In genomic region chr3:122428325-122428821, GRCm38 (mm10) we compare ENCODE assay signal across 13 mouse cellular contexts.
DNase-seq lines count a peak whose midpoint lies in the region; ATAC-seq lines count a peak whose summit lies in the region.
"Had no signal": no experiment of that assay in that cellular context is flagged by ENCODE, and none has a peak within 500 bp of the region (broad histone marks: within the 10 kb centered on the region; RNA-seq: fewer than 3 reads in every experiment).

No protein-coding gene starts in this region.

- H3K9ac ChIP-seq in liver, embryonic 16.5 days (ENCODE audit: low read depth, low read length) = no peak overlapping the region
- no peak overlapping the region for H3K9ac ChIP-seq in kidney, embryonic 15.5 days

- peaks cover 2% of the 10 kb centered on the region for H3K4me1 ChIP-seq in liver, embryonic 16.5 days (ENCODE audit: control insufficient read depth, low read depth, low read length)
- peaks cover 31% of the 10 kb centered on the region for H3K4me1 ChIP-seq in kidney, embryonic 15.5 days

- ATAC-seq in liver, embryonic 16.5 days (ENCODE audit: low read depth) = peak; percentile 73
- ATAC-seq in kidney, embryonic 15.5 days (replicated peaks; ENCODE audit: low FRiP score) = no peak
- ATAC-seq: Patski had no signal

- H3K27ac ChIP-seq in liver, embryonic 16.5 days (ENCODE audit: low read length) = no peak overlapping the region; the same call in 1 of the 2 replicates
- H3K27ac ChIP-seq in kidney, embryonic 15.5 days = no peak overlapping the region
- H3K27ac ChIP-seq: kidney, postnatal 0 days had no signal

- 56% methylated on average over 7 of the region's 7 CpGs for WGBS in liver, embryonic 16.5 days (ENCODE audit: insufficient replicate concordance)
- WGBS in kidney, embryonic 15.5 days = 84% methylated on average over 7 of the region's 7 CpGs

- H3K4me3 ChIP-seq in liver, embryonic 16.5 days (ENCODE audit: low read depth, low read length) = no peak overlapping the region
- H3K4me3 ChIP-seq in kidney, embryonic 15.5 days (replicated peaks) = no peak overlapping the region

- no peaks in the 10 kb centered on the region for H3K9me3 ChIP-seq in liver, embryonic 16.5 days (replicated peaks; ENCODE audit: control insufficient read depth, low read length)
- H3K9me3 ChIP-seq in kidney, embryonic 15.5 days (replicated peaks) = no peaks in the 10 kb centered on the region

- no peak overlapping the region for H3K4me2 ChIP-seq in liver, embryonic 16.5 days (ENCODE audit: low read depth, low read length)
- H3K4me2 ChIP-seq in kidney, embryonic 15.5 days = no peak overlapping the region

- H3K36me3 ChIP-seq in liver, embryonic 16.5 days (ENCODE audit: control insufficient read depth, insufficient read depth) = no peaks in the 10 kb centered on the region
- peaks cover 5% of the 10 kb centered on the region for H3K36me3 ChIP-seq in kidney, embryonic 15.5 days

- DNase-seq in heart, adult 11 months = peak; percentile 82
- DNase-seq in heart, adult 18-20 months = no peak
- DNase-seq in right cerebral cortex, postnatal 10 days (ENCODE audit: low spot score in 2 of 2) = peak; percentile 47 to 74
- DNase-seq in right cerebral cortex, adult 2 months (ENCODE audit: low spot score in 2 of 2) = no peak
- no peak for DNase-seq in spleen, adult 18-20 months
- no peak for DNase-seq in adrenal gland, adult 8-10 months
- DNase-seq: cerebellum, postnatal 25 days; gastrocnemius, postnatal 36 days; lung, postnatal 36 days had no signal

- H3K27me3 ChIP-seq in liver, embryonic 16.5 days (ENCODE audit: control insufficient read depth, insufficient read depth, low read depth, low read length) = no peaks in the 10 kb centered on the region
- H3K27me3 ChIP-seq in kidney, embryonic 15.5 days = no peaks in the 10 kb centered on the region
- H3K27me3 ChIP-seq: Patski had no signal

Comparison
In these comparisons a context has a peak if more than half of its experiments do, and no peak if none do; other contexts are left out.
1. DNase-seq: peak in heart, adult 11 months (single experiment) and right cerebral cortex, postnatal 10 days (2 of 2); none in heart, adult 18-20 months (0 of 2), right cerebral cortex, adult 2 months (0 of 2), spleen, adult 18-20 months (0 of 2) and adrenal gland, adult 8-10 months (single experiment).